Mouse (Mus musculus) C2C12 (cell line): ENCODE results near the gene Qtrt2.

ENCODE experiments used
- CEBPB ChIP-seq: IDR thresholded peaks from one replicate; pipeline ENCODE4 v1.6.1; 2011; ENCODE audit warnings: low read depth, mild to moderate bottlenecking, control low read depth, moderate library complexity
- CTCF ChIP-seq: IDR thresholded peaks from one replicate; pipeline ENCODE4 v1.5.1; 2011; ENCODE audit not compliant: control insufficient read depth, insufficient read depth, insufficient read length
- FOSL1 ChIP-seq: IDR thresholded peaks from one replicate; pipeline ENCODE4 v1.8.0; 2011; ENCODE audit warnings: mild to moderate bottlenecking, low read length; ENCODE audit not compliant: poor library complexity, insufficient read depth, severe bottlenecking
- MYOD1 ChIP-seq: IDR thresholded peaks from one replicate; pipeline ENCODE4 v1.6.1; 2011; ENCODE audit warnings: low read depth; ENCODE audit not compliant: control insufficient read depth, insufficient read length
- MYOG ChIP-seq: IDR thresholded peaks from one replicate; pipeline ENCODE4 v1.6.1; 2011; ENCODE audit not compliant: control insufficient read depth, insufficient read length; ENCODE audit errors: extremely low read depth
- USF1 ChIP-seq: IDR thresholded peaks from one replicate; pipeline ENCODE4 v1.6.1; 2011; ENCODE audit warnings: low read depth, mild to moderate bottlenecking, control low read depth, moderate library complexity

DNA sequence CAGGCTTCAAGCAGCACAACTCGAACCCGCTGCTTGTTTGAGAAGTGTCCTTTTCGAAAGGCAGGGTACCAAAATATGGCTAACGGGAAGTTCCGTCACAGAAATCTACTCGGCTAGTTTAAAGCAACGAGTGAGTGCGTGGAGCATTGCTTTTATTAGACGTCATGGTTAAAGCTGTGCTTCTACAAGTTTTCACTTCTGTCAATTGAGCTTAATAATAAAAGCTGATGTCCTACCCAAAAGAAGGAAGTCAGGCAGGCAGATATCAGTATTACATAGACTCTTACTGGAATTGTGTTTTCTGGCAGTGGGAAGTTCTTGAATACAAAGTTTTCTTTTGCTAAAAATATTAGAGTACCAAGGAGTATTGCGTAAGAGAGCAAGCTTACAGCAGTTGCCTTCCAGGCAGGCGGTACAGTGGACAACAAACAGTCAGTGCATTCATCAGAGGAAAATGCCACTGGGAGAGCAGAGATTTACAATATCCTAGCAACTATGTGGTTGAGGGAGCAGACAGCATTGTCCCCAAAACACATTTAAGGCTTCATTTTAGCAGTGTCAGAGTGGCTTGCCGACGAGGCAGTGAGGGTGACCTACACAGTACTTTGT, 39.3 kb upstream of the Qtrt2 start:
- no peak for TF ChIP-seq CTCF
- TF ChIP-seq MYOD1: no peak
- TF ChIP-seq MYOG: no peak
- TF ChIP-seq CEBPB: peak; percentile 19
- TF ChIP-seq USF1: no peak
- no peak for TF ChIP-seq FOSL1
